Mouse (Mus musculus) embryonic fibroblast, embryonic 13.5 days (primary cell): ENCODE measurements at regions not wholly inside any gene's neighbourhood (a gene's known extent, or its start where the extent isn't known, plus 50 kb on each side); places are given as distances from the start of the nearest gene placed in this dataset.

Source experiments
- H3K27ac ChIP-seq: 2 replicates; pipeline ENCODE4 v1.5.1; 2012; ENCODE audit warnings: low read length, control low read depth, inconsistent platforms; ENCODE audit not compliant: insufficient read depth
- H3K4me1 ChIP-seq: 2 replicates; pipeline ENCODE4 v1.6.1; 2011; ENCODE audit warnings: low read length; ENCODE audit not compliant: control insufficient read depth, insufficient read depth
- H3K4me3 ChIP-seq: 2 replicates; pipeline ENCODE4 v1.5.1; 2011; ENCODE audit warnings: mild to moderate bottlenecking, control low read depth, low read length; ENCODE audit not compliant: insufficient read depth
- CTCF ChIP-seq: IDR thresholded peaks from 2 replicates; pipeline ENCODE4 v1.5.1; 2011; ENCODE audit warnings: mild to moderate bottlenecking, control low read depth, low read length, moderate library complexity, borderline replicate concordance; ENCODE audit not compliant: insufficient read depth
- POLR2A ChIP-seq: IDR thresholded peaks from 2 replicates; pipeline ENCODE4 v1.6.1; 2011; ENCODE audit warnings: low read depth, mild to moderate bottlenecking, control low read depth, low read length, moderate library complexity

DNA sequence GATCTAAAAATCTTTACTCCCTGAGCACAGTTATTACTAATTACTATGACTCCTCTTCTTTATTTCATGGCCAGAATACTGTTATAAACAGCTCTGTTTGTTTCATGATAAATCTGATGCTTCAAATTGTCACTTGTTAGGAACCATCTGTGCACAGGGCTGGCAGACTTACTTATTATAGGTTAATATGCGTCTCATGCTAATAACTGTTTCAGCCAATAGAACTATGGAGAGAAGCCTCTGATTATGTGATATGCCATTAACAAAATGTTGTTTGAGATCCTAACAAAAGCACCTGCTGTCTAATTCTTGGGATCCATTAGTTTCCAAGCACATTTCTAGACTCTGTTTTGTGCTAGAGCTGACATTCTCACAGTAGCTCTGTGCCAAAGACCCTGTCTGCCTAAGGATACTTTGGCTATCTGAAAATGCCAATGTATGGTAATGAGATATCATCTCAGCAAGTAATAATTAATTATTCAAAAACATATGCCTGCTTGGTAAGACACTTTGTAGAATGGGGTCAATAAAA is 318.1 kb downstream of the Grb14 start:
- Histone ChIP-seq H3K4me3 (no peak overlapping the region), H3K27ac (no peak overlapping the region), H3K4me1 (no peaks in the 10 kb centered on the region)
- TF ChIP-seq CTCF (no peak), POLR2A (no peak)

DNA sequence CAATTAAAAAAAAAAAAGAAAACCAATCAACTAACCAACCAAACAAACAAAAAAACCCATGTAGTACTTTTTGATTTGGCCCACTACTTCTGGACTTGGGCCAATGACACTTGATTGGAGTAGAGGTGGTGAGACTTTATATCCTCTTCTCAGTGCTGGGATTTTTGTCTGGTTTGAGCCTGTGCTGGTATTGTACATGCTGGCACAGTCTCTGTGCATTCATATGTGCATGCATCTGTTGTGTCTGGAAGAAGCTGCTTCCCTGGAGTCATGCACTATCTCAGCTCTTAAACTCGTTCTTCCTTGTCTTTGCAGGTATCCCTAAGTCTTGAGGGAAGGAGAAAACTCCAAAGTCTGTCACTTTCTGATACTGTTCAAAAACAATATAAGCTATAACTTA is 328.8 kb downstream of the Grb14 start:
- TF ChIP-seq POLR2A (no peak), CTCF (no peak)
- Histone ChIP-seq H3K27ac (no peak overlapping the region), H3K4me3 (no peak overlapping the region), H3K4me1 (no peaks in the 10 kb centered on the region)

DNA sequence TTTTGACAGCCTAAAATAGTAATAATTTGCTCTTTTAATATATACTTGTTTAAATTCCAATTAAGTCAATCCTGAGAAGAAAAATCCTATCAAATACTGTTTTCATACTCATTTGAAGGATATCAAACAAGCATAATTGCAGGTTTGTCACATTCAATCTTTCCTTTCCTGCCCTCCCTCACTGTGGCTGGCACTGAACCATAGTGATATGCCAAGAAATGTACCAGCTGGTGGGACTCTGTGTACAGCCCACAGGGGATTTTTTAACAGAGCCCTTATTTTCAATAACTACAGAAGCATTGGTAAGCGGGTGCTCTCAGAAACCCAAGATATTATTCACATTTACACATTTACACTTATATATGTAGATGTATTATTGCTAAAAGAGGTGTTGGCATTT is 333.3 kb downstream of the Grb14 start:
- no peaks in the 10 kb centered on the region for H3K4me1 ChIP-seq
- H3K27ac ChIP-seq = no peak overlapping the region
- no peak overlapping the region for H3K4me3 ChIP-seq
- TF ChIP-seq POLR2A = no peak
- no peak for TF ChIP-seq CTCF

- no peak for TF ChIP-seq CTCF
- no peak for TF ChIP-seq POLR2A
- H3K4me3 ChIP-seq = no peak overlapping the region
- H3K27ac ChIP-seq = no peak overlapping the region
- H3K4me1 ChIP-seq = no peaks in the 10 kb centered on the region
Observed at GRCm38 (mm10) chr2:64690996-64691395, 333.8 kb downstream of the Grb14 start.

GRCm38 (mm10) chr2:64686781-64687180 is 338.0 kb downstream of the Grb14 start:
- H3K27ac ChIP-seq = no peak overlapping the region
- TF ChIP-seq CTCF (no peak), POLR2A (no peak)
- H3K4me3 ChIP-seq = no peak overlapping the region
- H3K4me1 ChIP-seq = no peaks in the 10 kb centered on the region

GRCm38 (mm10) chr2:64649614-64650013 is 375.2 kb downstream of the Grb14 start:
- no peaks in the 10 kb centered on the region for H3K4me1 ChIP-seq
- H3K27ac ChIP-seq = no peak overlapping the region
- TF ChIP-seq CTCF (no peak), POLR2A (no peak)
- H3K4me3 ChIP-seq = no peak overlapping the region

DNA sequence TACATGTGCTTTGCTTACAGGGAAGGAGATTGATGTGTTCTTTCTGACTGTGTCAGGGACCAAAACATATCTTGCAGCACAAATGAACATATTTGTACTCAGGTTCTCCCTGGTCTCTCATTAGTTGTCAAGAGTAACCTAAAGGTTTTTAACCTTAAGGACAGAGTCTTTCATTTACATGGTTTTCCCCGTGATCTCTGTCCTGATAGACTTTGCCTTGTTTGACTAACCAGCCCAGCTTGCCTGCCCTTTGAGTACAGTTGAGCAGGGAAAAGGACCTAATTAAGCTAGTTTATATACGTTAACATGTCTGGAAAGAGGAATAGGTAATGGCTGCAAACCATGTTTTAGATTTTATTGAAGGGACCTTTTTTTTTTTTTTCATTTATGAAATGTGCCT is 407.9 kb downstream of the Grb14 start:
- no peak overlapping the region for H3K27ac ChIP-seq
- no peaks in the 10 kb centered on the region for H3K4me1 ChIP-seq
- no peak for TF ChIP-seq CTCF
- TF ChIP-seq POLR2A = no peak
- H3K4me3 ChIP-seq = no peak overlapping the region

DNA sequence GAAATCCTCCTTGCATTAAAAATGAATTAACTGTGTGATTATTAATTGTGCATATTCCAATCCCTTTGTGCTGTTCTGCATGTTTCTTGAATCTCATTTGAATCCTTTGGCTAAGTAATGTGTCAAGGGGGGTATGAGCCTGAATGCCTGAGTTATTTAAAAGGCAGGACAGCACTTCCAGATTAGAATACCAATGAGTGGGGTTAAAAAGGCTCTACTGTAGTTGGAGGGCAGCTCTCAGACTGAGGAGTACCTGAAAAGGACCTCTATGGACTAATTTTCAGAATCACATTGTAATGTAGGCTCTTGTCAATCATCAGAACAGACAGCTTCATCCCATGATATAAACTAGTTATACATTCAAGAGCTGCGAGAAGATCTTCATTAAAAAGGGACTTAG is 417.9 kb downstream of the Grb14 start:
- no peak overlapping the region for H3K27ac ChIP-seq
- no peak overlapping the region for H3K4me3 ChIP-seq
- H3K4me1 ChIP-seq = no peaks in the 10 kb centered on the region
- TF ChIP-seq POLR2A = no peak
- TF ChIP-seq CTCF = no peak

DNA sequence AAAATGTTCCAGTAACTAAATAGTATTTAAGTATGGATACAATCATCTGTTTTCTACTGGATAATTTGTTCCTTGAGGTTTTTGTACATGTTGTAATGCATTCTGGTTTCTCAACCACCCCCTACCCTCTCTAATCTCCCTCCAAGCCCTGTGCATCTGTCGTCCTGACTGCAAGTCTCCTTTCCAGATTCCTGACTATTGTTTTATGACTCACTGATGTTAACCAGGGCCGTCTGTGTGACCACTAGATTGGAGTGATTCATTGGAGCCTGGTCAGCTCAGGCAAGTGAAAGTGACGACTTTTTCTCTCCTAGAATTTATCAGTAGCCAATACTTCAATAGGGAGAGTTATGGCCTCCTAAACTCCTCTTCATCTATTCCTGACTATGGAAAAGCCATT is 442.5 kb downstream of the Grb14 start:
- no peak for TF ChIP-seq CTCF
- no peak for TF ChIP-seq POLR2A

DNA sequence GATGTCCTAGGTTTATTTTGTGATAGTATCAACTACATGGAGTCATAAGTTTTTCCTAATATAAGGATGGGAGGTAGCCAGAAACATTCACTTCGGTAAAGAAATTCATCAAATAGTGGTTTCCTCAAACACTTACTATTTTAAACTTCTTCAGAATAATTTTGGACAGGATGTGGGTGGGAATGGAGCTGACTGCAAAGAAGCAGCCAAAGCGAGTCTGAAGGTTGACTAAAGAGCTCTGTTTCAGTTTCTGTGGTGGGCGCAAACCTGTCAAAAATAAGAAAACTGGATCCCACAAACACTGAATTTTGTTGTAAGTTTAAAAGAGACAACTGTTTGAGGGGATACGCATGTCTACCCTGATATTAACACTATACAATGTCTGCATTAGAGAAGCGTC is 438.2 kb upstream of the Fign start:
- no peak for TF ChIP-seq CTCF
- TF ChIP-seq POLR2A = no peak
- H3K4me1 ChIP-seq = no peaks in the 10 kb centered on the region
- H3K4me3 ChIP-seq = no peak overlapping the region
- no peak overlapping the region for H3K27ac ChIP-seq

More for the DNA sequence above, 442.5 kb downstream of the Grb14 start:
- Histone ChIP-seq H3K4me3 (no peak overlapping the region), H3K27ac (peak overlapping the region; percentile 78), H3K4me1 (no peaks in the 10 kb centered on the region)
